Mouse (Mus musculus) gastrocnemius, postnatal 25 days (tissue): ENCODE results near the gene Wasf3. TPM values are rescaled to one million over a fixed set of nuclear protein-coding genes. Genes with fewer than 3 reads are reported as not detected.
"Not testable (repeated sequence)": the region's sequence is repeated elsewhere in the genome, so short reads cannot be mapped to it uniquely, and the experiment has no call there.

ENCODE experiments used
- DNase-seq: peaks from one replicate; pipeline ENCODE4 v3.0.0; 2022
- total RNA-seq, 2 experiments: library from RNA; stranded (reverse); gene quantifications; 1 replicate in 1 of 2; 2 replicates in 1 of 2; pipeline ENCODE4 v1.2.3; 2021

The Wasf3 gene
- total RNA-seq, 2 experiments from 2014 or later, result 0.77 to 0.99 TPM

GRCm38 (mm10) chr5:146451592-146452254, 66.9 kb downstream of the Wasf3 start:
- no peak for DNase-seq

- no peak for DNase-seq
Observed at GRCm38 (mm10) chr5:146453556-146453955, 68.8 kb downstream of the Wasf3 start.

- no peak for DNase-seq
Observed at GRCm38 (mm10) chr5:146461612-146462011, 76.8 kb downstream of the Wasf3 start.

GRCm38 (mm10) chr5:146466663-146467062, 81.9 kb downstream of the Wasf3 start:
- DNase-seq, result no peak

- DNase-seq, result no peak
Observed at GRCm38 (mm10) chr5:146468311-146468710, 83.5 kb downstream of the Wasf3 start.

- no peak for DNase-seq
Observed at GRCm38 (mm10) chr5:146470821-146471220, 86.0 kb downstream of the Wasf3 start.

- DNase-seq, result no peak
Observed at GRCm38 (mm10) chr5:146471311-146471710, 86.5 kb downstream of the Wasf3 start.

GRCm38 (mm10) chr5:146471821-146472220, 87.0 kb downstream of the Wasf3 start:
- no peak for DNase-seq

GRCm38 (mm10) chr5:146479564-146479963, 94.8 kb downstream of the Wasf3 start:
- not testable (repeated sequence) for DNase-seq

GRCm38 (mm10) chr5:146481665-146482064, 96.9 kb downstream of the Wasf3 start, which contains the start of gene Gm6408:
Gm6408 (plus strand) TSS chr5:146481965.
- not testable (repeated sequence) for DNase-seq

GRCm38 (mm10) chr5:146488959-146489358, 104.2 kb downstream of the Wasf3 start:
- DNase-seq, result not testable (repeated sequence)

GRCm38 (mm10) chr5:146491063-146491462, 106.3 kb downstream of the Wasf3 start, which contains the start of gene Gm6370:
Gm6370 (plus strand) TSS chr5:146491363.
- DNase-seq, result not testable (repeated sequence)

- not testable (repeated sequence) for DNase-seq
Observed at GRCm38 (mm10) chr5:146502099-146502498, 117.3 kb downstream of the Wasf3 start, which contains the start of gene 4930449I24Rik. 4930449I24Rik (plus strand) TSS chr5:146502399.

GRCm38 (mm10) chr5:146513823-146514222, 129.0 kb downstream of the Wasf3 start, which contains the start of gene Gm3402:
Gm3402 (plus strand) TSS chr5:146514123.
- DNase-seq, result not testable (repeated sequence)

Other genes with a start within 250 kb of the Wasf3 start
- not detected for gene Gm5565, start 224.4 kb upstream of the Wasf3 start, total RNA-seq
- not detected for gene Gm6309, start 214.3 kb upstream of the Wasf3 start, total RNA-seq
- gene 1700001J03Rik, start 199.7 kb upstream of the Wasf3 start, total RNA-seq, result 1 to 10 TPM; 1.3 to 1.4 TPM
- gene Rnf6, start 163.4 kb upstream of the Wasf3 start, total RNA-seq, result 10 to 100 TPM; 31.6 to 40.1 TPM
- 10 to 100 TPM; 15.1 to 15.5 TPM for gene Cdk8, start 153.8 kb upstream of the Wasf3 start, total RNA-seq
- not detected for gene Gm6408, start 97.0 kb downstream of the Wasf3 start, total RNA-seq
- not detected for gene Gm6370, start 106.4 kb downstream of the Wasf3 start, total RNA-seq
- not detected for gene 4930449I24Rik, start 117.4 kb downstream of the Wasf3 start, total RNA-seq
- gene Gm3402, start 129.1 kb downstream of the Wasf3 start, total RNA-seq, result not detected
- gene Gm3404, start 140.8 kb downstream of the Wasf3 start, total RNA-seq, result not detected
- not detected for gene Gm3409, start 152.7 kb downstream of the Wasf3 start, total RNA-seq
- not detected for gene Gm3415, start 171.2 kb downstream of the Wasf3 start, total RNA-seq
- not detected for gene Gpr12, start 200.3 kb downstream of the Wasf3 start, total RNA-seq